Mouse (Mus musculus) left cerebral cortex, postnatal 4 days (tissue): ENCODE results near the gene Mylip. TPM values are rescaled to one million over a fixed set of nuclear protein-coding genes. Genes with fewer than 3 reads are reported as not detected.
A peak's percentile ranks its signal among the peaks of the same experiment; 100 is the strongest.

ENCODE experiments used
- DNase-seq: peaks from one replicate; pipeline ENCODE4 v3.0.0-alpha.2; 2022
- intact Hi-C: fragments of 180-260 bp; cut with DNase I; formaldehyde crosslinking; loops from one replicate; pipeline ENCODE4 v1.15.1; 2025
- total RNA-seq, 2 experiments: library from RNA; stranded (reverse); gene quantifications; 2 replicates each; pipeline ENCODE4 v1.2.3; 2021

The Mylip gene
- 10 to 100 TPM; 18.5 to 20.0 TPM for total RNA-seq

- peak; percentile 99 for DNase-seq
- intact Hi-C loops: loop anchor here (5.0 kb wide), 1 partner anchor 357 kb away; no protein-coding TSS in a partner anchor
Observed at GRCm38 (mm10) chr13:45389448-45390311, at the start of gene Mylip. Mylip (plus strand) TSS chr13:45389742.

- DNase-seq: no peak
- intact Hi-C loops: no loop called here
Observed at GRCm38 (mm10) chr13:45341991-45342390, 47.6 kb upstream of the Mylip start.

GRCm38 (mm10) chr13:45343541-45343940 is 46.0 kb upstream of the Mylip start:
- DNase-seq: no peak
- intact Hi-C loops: no loop called here

GRCm38 (mm10) chr13:45343966-45344365 is 45.6 kb upstream of the Mylip start:
- no peak for DNase-seq
- intact Hi-C loops: no loop called here

- DNase-seq: peak; percentile 17
- intact Hi-C loops: no loop called here
Observed at GRCm38 (mm10) chr13:45345471-45346159, 43.9 kb upstream of the Mylip start.

GRCm38 (mm10) chr13:45351483-45351882 is 38.1 kb upstream of the Mylip start:
- DNase-seq: no peak
- intact Hi-C loops: no loop called here

GRCm38 (mm10) chr13:45354824-45355223 is 34.7 kb upstream of the Mylip start:
- intact Hi-C loops: no loop called here
- DNase-seq: no peak

GRCm38 (mm10) chr13:45358208-45358607 is 31.3 kb upstream of the Mylip start:
- intact Hi-C loops: no loop called here
- DNase-seq: no peak

GRCm38 (mm10) chr13:45358676-45359323 is 30.7 kb upstream of the Mylip start:
- DNase-seq: no peak
- intact Hi-C loops: no loop called here

GRCm38 (mm10) chr13:45365788-45366187 is 23.8 kb upstream of the Mylip start:
- intact Hi-C loops: no loop called here
- DNase-seq: no peak

- intact Hi-C loops: no loop called here
- no peak for DNase-seq
Observed at GRCm38 (mm10) chr13:45371673-45372072, 17.9 kb upstream of the Mylip start.

- intact Hi-C loops: no loop called here
- DNase-seq: no peak
Observed at GRCm38 (mm10) chr13:45372456-45372855, 17.1 kb upstream of the Mylip start.

GRCm38 (mm10) chr13:45374846-45375245 is 14.7 kb upstream of the Mylip start:
- intact Hi-C loops: no loop called here
- DNase-seq: no peak

- DNase-seq: no peak
Observed at GRCm38 (mm10) chr13:45382208-45382607, 7.3 kb upstream of the Mylip start.

GRCm38 (mm10) chr13:45384636-45385035 is 4.9 kb upstream of the Mylip start:
- no peak for DNase-seq
- intact Hi-C loops: no loop called here

More at GRCm38 (mm10) chr13:45382208-45382607, 7.3 kb upstream of the Mylip start:
- intact Hi-C loops: no loop called here

- intact Hi-C loops: no loop called here
- no peak for DNase-seq
Observed at GRCm38 (mm10) chr13:45385521-45385920, 4.0 kb upstream of the Mylip start.

GRCm38 (mm10) chr13:45386253-45386652 is 3.3 kb upstream of the Mylip start:
- intact Hi-C loops: no loop called here
- no peak for DNase-seq

GRCm38 (mm10) chr13:45387231-45387630 is 2.3 kb upstream of the Mylip start:
- intact Hi-C loops: no loop called here
- no peak for DNase-seq

- intact Hi-C loops: no loop called here
- no peak for DNase-seq
Observed at GRCm38 (mm10) chr13:45388254-45388805, 1.2 kb upstream of the Mylip start.

GRCm38 (mm10) chr13:45388889-45389288 is 653 bp upstream of the Mylip start:
- DNase-seq: no peak
- intact Hi-C loops: no loop called here
